Mouse (Mus musculus) midbrain, embryonic 13.5 days (tissue): ENCODE results near the gene Sf3a3. TPM values are rescaled to one million over a fixed set of nuclear protein-coding genes. Genes with fewer than 3 reads are reported as not detected.

Experiments used
- ATAC-seq: fragments of 200-750 bp; cut with Nextera tagmentation; 2 replicates; pipeline ENCODE4 v1.8.0; 2017; ENCODE audit warnings: mild to moderate bottlenecking, moderate TSS enrichment, moderate library complexity
- H3K27ac ChIP-seq: fragments of 300-500 bp; sonication (generic); 2 replicates; pipeline ENCODE4 v1.5.1; 2015; ENCODE audit warnings: inconsistent platforms, mild to moderate bottlenecking, moderate library complexity
- H3K27me3 ChIP-seq: fragments of 300-500 bp; sonication (generic); 2 replicates; pipeline ENCODE4 v1.6.1; 2015; ENCODE audit warnings: mild to moderate bottlenecking, inconsistent platforms
- H3K36me3 ChIP-seq: fragments of 300-500 bp; sonication (generic); 2 replicates; pipeline ENCODE4 v1.6.1; 2015; ENCODE audit warnings: mild to moderate bottlenecking, inconsistent platforms
- H3K4me1 ChIP-seq: fragments of 300-500 bp; sonication (generic); replicated peaks from 2 replicates; pipeline ENCODE4 v1.6.1; 2015; ENCODE audit warnings: inconsistent platforms
- H3K4me2 ChIP-seq: fragments of 300-500 bp; sonication (generic); replicated peaks from 2 replicates; pipeline ENCODE4 v1.6.1; 2015; ENCODE audit warnings: moderate library complexity, mild to moderate bottlenecking, inconsistent platforms
- H3K4me3 ChIP-seq: fragments of 300-500 bp; sonication (generic); replicated peaks from 2 replicates; pipeline ENCODE4 v1.5.1; 2015; ENCODE audit warnings: mild to moderate bottlenecking, inconsistent platforms
- H3K9ac ChIP-seq: fragments of 300-500 bp; sonication (generic); replicated peaks from 2 replicates; pipeline ENCODE4 v1.6.1; 2015; ENCODE audit warnings: mild to moderate bottlenecking, inconsistent platforms
- H3K9me3 ChIP-seq: fragments of 300-500 bp; sonication (generic); 2 replicates; pipeline ENCODE4 v1.6.1; 2016; ENCODE audit warnings: mild to moderate bottlenecking, inconsistent platforms
- WGBS: fragments of 180-500 bp; shearing (Covaris S2); methylation state at CpG from one replicate; pipeline ENCODE4 v1.1.7; 2015; 5-methylcytosine and 5-hydroxymethylcytosine counted together
- polyA plus RNA-seq: library from polyadenylated mRNA; unstranded; fragments of >200 nt; fragmentation: Nextera tagmentation; extraction: Ambion mirVana; gene quantifications from 2 replicates; pipeline ENCODE4 v1.2.1, GENCODE M21; 2015

Sf3a3 gene
- polyA plus RNA-seq, 1 experiment from 2014 or later, result 147 TPM

DNA sequence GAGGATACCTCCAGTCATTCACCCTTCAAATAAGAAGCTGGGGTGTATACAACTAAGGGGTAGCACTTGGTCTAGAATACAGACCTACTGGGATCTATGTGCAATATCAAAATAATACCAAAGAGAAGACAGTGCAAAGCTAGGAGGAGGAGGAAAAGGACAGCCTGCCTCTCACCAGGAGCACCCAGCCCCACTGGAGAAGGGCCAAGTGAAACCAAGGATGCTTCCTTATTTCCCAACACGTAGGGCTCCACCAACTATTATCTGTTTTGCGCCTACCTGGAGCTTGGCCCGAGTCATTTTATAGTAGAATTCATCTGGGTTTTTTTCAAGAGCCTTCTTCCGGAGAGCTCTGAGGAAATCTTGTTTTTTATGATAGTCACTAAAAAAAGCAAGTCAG, 31.1 kb upstream of the Sf3a3 start:
- no peak for ATAC-seq
- Histone ChIP-seq H3K27ac (no peak overlapping the region), H3K4me1 (no peaks in the 10 kb centered on the region), H3K4me2 (no peak overlapping the region), H3K9ac (no peak overlapping the region), H3K4me3 (no peak overlapping the region), H3K9me3 (no peaks in the 10 kb centered on the region), H3K36me3 (peaks cover 82% of the 10 kb centered on the region), H3K27me3 (no peaks in the 10 kb centered on the region)
- 92% methylated on average over 4 of the region's 4 CpGs for WGBS

DNA sequence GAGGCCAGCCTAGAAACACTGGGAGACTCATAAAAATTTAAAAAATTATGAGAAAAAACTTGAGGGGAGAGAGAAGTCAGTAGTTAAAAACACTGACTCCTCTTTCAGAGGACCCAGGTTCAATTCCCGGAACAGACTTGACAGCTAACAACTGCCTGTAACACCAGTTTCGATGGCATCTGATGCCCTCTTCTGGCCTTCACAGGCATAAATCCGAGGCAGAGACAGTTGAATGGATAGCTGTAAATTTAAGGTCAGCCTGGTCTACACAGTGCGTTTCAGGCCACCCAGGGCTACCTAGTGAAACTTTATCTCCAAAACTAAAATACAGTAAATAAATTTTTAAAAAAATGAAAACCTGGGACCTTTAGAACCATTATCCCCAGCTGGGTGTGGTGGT, 29.6 kb upstream of the Sf3a3 start:
- H3K27ac ChIP-seq, result no peak overlapping the region
- no peak for ATAC-seq
- H3K27me3 ChIP-seq, result no peaks in the 10 kb centered on the region
- H3K9me3 ChIP-seq, result no peaks in the 10 kb centered on the region
- WGBS, result 83% methylated on average over 4 of the region's 4 CpGs
- H3K4me3 ChIP-seq, result no peak overlapping the region
- H3K4me1 ChIP-seq, result no peaks in the 10 kb centered on the region
- peaks cover 67% of the 10 kb centered on the region for H3K36me3 ChIP-seq
- no peak overlapping the region for H3K4me2 ChIP-seq
- no peak overlapping the region for H3K9ac ChIP-seq

- H3K4me2 ChIP-seq, result no peak overlapping the region
- H3K4me1 ChIP-seq, result no peaks in the 10 kb centered on the region
- H3K36me3 ChIP-seq, result peaks cover 62% of the 10 kb centered on the region
- H3K9me3 ChIP-seq, result no peaks in the 10 kb centered on the region
- ATAC-seq, result no peak
- H3K27ac ChIP-seq, result no peak overlapping the region
- 93% methylated on average over 8 of the region's 8 CpGs for WGBS
- H3K27me3 ChIP-seq, result no peaks in the 10 kb centered on the region
- no peak overlapping the region for H3K9ac ChIP-seq
- H3K4me3 ChIP-seq, result no peak overlapping the region
These were observed 29.1 kb upstream of the Sf3a3 start for GRCm38 (mm10) chr4:124685453-124685852.

DNA sequence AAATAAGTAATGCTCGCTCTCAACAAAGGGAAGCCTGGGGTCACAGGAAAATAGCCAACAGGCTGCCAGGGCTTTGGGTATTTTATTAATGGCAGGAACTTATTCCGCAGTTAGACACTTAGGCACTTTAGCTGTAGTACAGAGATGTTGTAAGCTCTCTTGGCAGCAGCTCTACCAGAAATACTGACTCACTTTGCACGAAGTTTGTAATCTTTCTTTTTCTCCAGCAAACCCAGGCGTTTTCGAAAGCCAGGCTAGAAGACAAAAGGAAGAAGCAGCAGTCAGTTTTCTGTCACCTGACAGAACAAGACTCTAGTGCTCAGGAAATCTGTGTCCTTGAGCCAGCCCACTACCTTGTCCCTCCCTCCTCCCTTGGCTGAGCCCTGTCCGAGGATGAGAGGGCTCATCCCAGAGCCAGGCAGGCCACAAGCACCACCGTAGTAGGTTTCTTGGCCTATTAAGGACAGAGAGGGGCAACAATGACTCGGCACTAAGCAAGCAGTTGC, 28.6 kb upstream of the Sf3a3 start:
- H3K4me3 ChIP-seq, result no peak overlapping the region
- H3K36me3 ChIP-seq, result peaks cover 57% of the 10 kb centered on the region
- H3K9me3 ChIP-seq, result no peaks in the 10 kb centered on the region
- H3K9ac ChIP-seq, result no peak overlapping the region
- peaks cover 4% of the 10 kb centered on the region for H3K4me1 ChIP-seq
- H3K27ac ChIP-seq, result no peak overlapping the region
- H3K4me2 ChIP-seq, result no peak overlapping the region
- WGBS, result 90% methylated on average over 8 of the region's 8 CpGs
- H3K27me3 ChIP-seq, result no peaks in the 10 kb centered on the region
- ATAC-seq, result no peak

- H3K9ac ChIP-seq, result no peak overlapping the region
- no peak overlapping the region for H3K27ac ChIP-seq
- peaks cover 27% of the 10 kb centered on the region for H3K4me1 ChIP-seq
- no peak overlapping the region for H3K4me2 ChIP-seq
- H3K4me3 ChIP-seq, result no peak overlapping the region
- H3K36me3 ChIP-seq, result peaks cover 8% of the 10 kb centered on the region
- H3K27me3 ChIP-seq, result peaks cover 16% of the 10 kb centered on the region
- no peak for ATAC-seq
- WGBS, result 86% methylated on average over 8 of the region's 8 CpGs
- no peaks in the 10 kb centered on the region for H3K9me3 ChIP-seq
These were observed 23.1 kb upstream of the Sf3a3 start for GRCm38 (mm10) chr4:124691455-124691854.

GRCm38 (mm10) chr4:124692416-124692861, 22.1 kb upstream of the Sf3a3 start:
- H3K36me3 ChIP-seq, result peaks cover 7% of the 10 kb centered on the region
- 70% methylated on average over 3 of the region's 3 CpGs for WGBS
- peaks cover 27% of the 10 kb centered on the region for H3K4me1 ChIP-seq
- H3K27ac ChIP-seq, result no peak overlapping the region
- H3K4me3 ChIP-seq, result peak overlapping the region; percentile 81
- H3K9ac ChIP-seq, result peak overlapping the region; percentile 86
- peaks cover 20% of the 10 kb centered on the region for H3K27me3 ChIP-seq
- peak overlapping the region; percentile 71 for H3K4me2 ChIP-seq
- ATAC-seq, result no peak
- no peaks in the 10 kb centered on the region for H3K9me3 ChIP-seq

- Histone ChIP-seq H3K36me3 (no peaks in the 10 kb centered on the region), H3K9ac (peak within 1 kb of the TSS; percentile 86), H3K4me3 (peak within 1 kb of the TSS; percentile 81), H3K4me1 (peaks cover 27% of the 10 kb centered on the region), H3K27me3 (peaks cover 22% of the 10 kb centered on the region), H3K9me3 (no peaks in the 10 kb centered on the region), H3K4me2 (peak within 1 kb of the TSS; percentile 71), H3K27ac (0 out of 2 replicates have a peak within 1 kb of the TSS, but pooled peaks have one; percentile 54)
- peak; percentile 98 for ATAC-seq
- 1% methylated on average over 43 of the region's 43 CpGs for WGBS
These were observed 21.3 kb upstream of the Sf3a3 start, which contains the start of gene Utp11 for GRCm38 (mm10) chr4:124693135-124693894. TSS of gene Utp11 (minus strand) at chr4:124693600.

GRCm38 (mm10) chr4:124694572-124694971, 20.0 kb upstream of the Sf3a3 start:
- no peak overlapping the region for H3K4me3 ChIP-seq
- peaks cover 28% of the 10 kb centered on the region for H3K27me3 ChIP-seq
- peaks cover 28% of the 10 kb centered on the region for H3K4me1 ChIP-seq
- H3K9me3 ChIP-seq, result no peaks in the 10 kb centered on the region
- H3K36me3 ChIP-seq, result no peaks in the 10 kb centered on the region
- no peak for ATAC-seq
- no peak overlapping the region for H3K4me2 ChIP-seq
- WGBS, result 80% methylated on average over 2 of the region's 2 CpGs
- H3K9ac ChIP-seq, result no peak overlapping the region
- H3K27ac ChIP-seq, result no peak overlapping the region

- whole genome bisulfite sequencing, result 18% methylated on average over 18 of the region's 18 CpGs
- no peak overlapping the region for H3K27ac ChIP-seq
These were observed 18.6 kb upstream of the Sf3a3 start for GRCm38 (mm10) chr4:124695786-124696516.

GRCm38 (mm10) chr4:124699791-124700190, 14.8 kb upstream of the Sf3a3 start:
- Histone ChIP-seq H3K36me3 (no peaks in the 10 kb centered on the region), H3K27ac (no peak overlapping the region), H3K9ac (no peak overlapping the region), H3K9me3 (no peaks in the 10 kb centered on the region), H3K4me3 (no peak overlapping the region), H3K27me3 (peaks cover 28% of the 10 kb centered on the region), H3K4me1 (peaks cover 39% of the 10 kb centered on the region), H3K4me2 (peak overlapping the region; percentile 97)
- 0 out of 2 replicates have a peak, but pooled peaks have one; percentile 7 for ATAC-seq
- 7% methylated on average over 6 of the region's 6 CpGs for WGBS

More at GRCm38 (mm10) chr4:124695786-124696516, 18.6 kb upstream of the Sf3a3 start:
- Histone ChIP-seq H3K9ac (no peak overlapping the region), H3K4me2 (no peak overlapping the region), H3K36me3 (no peaks in the 10 kb centered on the region), H3K4me3 (no peak overlapping the region), H3K4me1 (peaks cover 38% of the 10 kb centered on the region), H3K9me3 (no peaks in the 10 kb centered on the region), H3K27me3 (peaks cover 28% of the 10 kb centered on the region)
- ATAC-seq, result no peak

GRCm38 (mm10) chr4:124700248-124700971, 14.2 kb upstream of the Sf3a3 start, which contains the start of gene Fhl3:
TSS of gene Fhl3 (plus strand) at chr4:124700701.
- H3K27ac ChIP-seq, result no peak within 1 kb of the TSS
- ATAC-seq, result peak; percentile 68
- under 1% methylated on average over 56 of the region's 59 CpGs for WGBS
- no peaks in the 10 kb centered on the region for H3K36me3 ChIP-seq
- H3K27me3 ChIP-seq, result peaks cover 23% of the 10 kb centered on the region
- H3K4me1 ChIP-seq, result peaks cover 44% of the 10 kb centered on the region
- peak within 1 kb of the TSS; percentile 97 for H3K4me2 ChIP-seq
- H3K4me3 ChIP-seq, result peak within 1 kb of the TSS; percentile 54
- H3K9ac ChIP-seq, result peak within 1 kb of the TSS; percentile 71
- no peaks in the 10 kb centered on the region for H3K9me3 ChIP-seq
